Mouse (Mus musculus): ENCODE measurements around the gene Pgbd5. TPM values are rescaled to one million over a fixed set of nuclear protein-coding genes. Genes with fewer than 3 reads are reported as not detected.
A peak's percentile ranks its signal among the peaks of the same experiment; 100 is the strongest.

Pgbd5 gene
- polyA plus RNA-seq, 1 experiment from 2014 or later, result 3.3 TPM

- 80% methylated on average over 11 of the region's 11 CpGs for WGBS
- no peaks in the 10 kb centered on the region for H3K4me1 ChIP-seq
- H3K27ac ChIP-seq, result no peak overlapping the region
- no peaks in the 10 kb centered on the region for H3K27me3 ChIP-seq (replicated peaks)
- H3K4me3 ChIP-seq (replicated peaks), result no peak overlapping the region
- no peaks in the 10 kb centered on the region for H3K9me3 ChIP-seq
- peaks cover 30% of the 10 kb centered on the region for H3K36me3 ChIP-seq
- no peak overlapping the region for H3K4me2 ChIP-seq
- H3K9ac ChIP-seq, result no peak overlapping the region
- no peak for ATAC-seq (ENCODE audit: insufficient read depth, low FRiP score, low read depth)
These were observed 107.8 kb downstream of the Pgbd5 start for GRCm38 (mm10) chr8:124331706-124332105.

- Histone ChIP-seq H3K9ac (no peak overlapping the region), H3K4me1 (no peaks in the 10 kb centered on the region), H3K9me3 (no peaks in the 10 kb centered on the region), H3K4me2 (no peak overlapping the region), H3K27me3 (replicated peaks) (no peaks in the 10 kb centered on the region), H3K27ac (no peak overlapping the region), H3K4me3 (replicated peaks) (no peak overlapping the region), H3K36me3 (peaks cover 28% of the 10 kb centered on the region)
- ATAC-seq (ENCODE audit: insufficient read depth, low FRiP score, low read depth), result no peak
- 85% methylated on average over 3 of the region's 3 CpGs for WGBS
These were observed 108.4 kb downstream of the Pgbd5 start for GRCm38 (mm10) chr8:124331094-124331493.

DNA sequence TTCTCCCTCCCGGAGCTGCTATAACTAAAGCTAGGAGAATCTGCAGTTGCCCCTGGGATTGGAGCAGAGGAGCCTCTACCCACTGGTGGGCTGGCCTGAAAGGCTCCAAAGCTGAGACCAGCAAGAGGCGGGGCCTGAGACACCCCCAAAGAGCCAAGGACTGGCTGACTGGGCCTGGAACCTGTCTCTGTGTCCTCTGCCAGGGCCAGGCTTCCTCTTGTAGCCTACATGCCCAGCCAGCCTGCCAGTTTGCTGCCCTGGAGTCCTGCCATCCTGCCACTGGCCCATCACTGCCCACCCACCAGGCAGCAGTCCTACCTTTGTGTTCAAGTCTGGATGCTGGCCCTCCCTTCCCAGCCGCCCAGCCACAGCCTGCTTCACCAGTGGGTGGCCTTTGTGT is 109.0 kb downstream of the Pgbd5 start:
- ATAC-seq (ENCODE audit: insufficient read depth, low FRiP score, low read depth), result no peak

DNA sequence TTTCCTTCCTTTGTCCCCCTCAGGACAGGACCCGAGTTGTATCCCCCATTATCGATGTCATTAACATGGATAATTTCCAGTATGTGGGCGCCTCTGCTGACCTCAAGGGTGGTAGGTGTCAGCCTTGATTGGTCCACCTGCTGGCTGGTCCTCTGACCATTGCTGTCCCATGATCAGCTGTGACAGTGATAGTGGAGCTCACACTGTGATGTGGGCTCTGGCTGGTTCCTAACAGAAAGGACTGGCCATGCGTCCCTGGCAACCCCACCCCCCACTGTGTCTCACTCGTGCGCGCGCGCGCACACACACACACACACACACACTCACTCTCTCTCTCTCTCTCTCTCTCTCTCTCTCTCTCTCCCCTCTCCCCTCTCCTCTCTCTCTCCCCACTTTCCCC is 109.8 kb downstream of the Pgbd5 start:
- peaks cover 36% of the 10 kb centered on the region for H3K36me3 ChIP-seq
- H3K4me1 ChIP-seq, result no peaks in the 10 kb centered on the region
- H3K4me3 ChIP-seq (replicated peaks), result no peak overlapping the region
- H3K4me2 ChIP-seq, result no peak overlapping the region
- no peaks in the 10 kb centered on the region for H3K27me3 ChIP-seq (replicated peaks)
- no peaks in the 10 kb centered on the region for H3K9me3 ChIP-seq
- no peak for ATAC-seq (ENCODE audit: insufficient read depth, low FRiP score, low read depth)
- no peak overlapping the region for H3K9ac ChIP-seq
- no peak overlapping the region for H3K27ac ChIP-seq
- WGBS, result 85% methylated on average over 10 of the region's 10 CpGs

More for the DNA sequence above, 109.0 kb downstream of the Pgbd5 start:
- Histone ChIP-seq H3K4me1 (no peaks in the 10 kb centered on the region), H3K27ac (no peak overlapping the region), H3K9ac (no peak overlapping the region), H3K4me2 (no peak overlapping the region), H3K9me3 (no peaks in the 10 kb centered on the region), H3K27me3 (replicated peaks) (no peaks in the 10 kb centered on the region), H3K36me3 (peaks cover 35% of the 10 kb centered on the region), H3K4me3 (replicated peaks) (no peak overlapping the region)
- WGBS, result 84% methylated on average over 2 of the region's 3 CpGs

GRCm38 (mm10) chr8:124328259-124328658 is 111.2 kb downstream of the Pgbd5 start:
- no peak overlapping the region for H3K4me3 ChIP-seq (replicated peaks)
- no peak overlapping the region for H3K4me2 ChIP-seq
- no peaks in the 10 kb centered on the region for H3K4me1 ChIP-seq
- no peaks in the 10 kb centered on the region for H3K9me3 ChIP-seq
- no peak overlapping the region for H3K9ac ChIP-seq
- H3K27ac ChIP-seq, result no peak overlapping the region
- WGBS, result 72% methylated on average over 7 of the region's 7 CpGs
- peaks cover 43% of the 10 kb centered on the region for H3K36me3 ChIP-seq
- no peak for ATAC-seq (ENCODE audit: insufficient read depth, low FRiP score, low read depth)
- H3K27me3 ChIP-seq (replicated peaks), result no peaks in the 10 kb centered on the region

GRCm38 (mm10) chr8:124323356-124323755 is 116.1 kb downstream of the Pgbd5 start:
- Histone ChIP-seq H3K4me3 (replicated peaks) (no peak overlapping the region), H3K9ac (no peak overlapping the region), H3K36me3 (peaks cover 39% of the 10 kb centered on the region), H3K27ac (no peak overlapping the region), H3K27me3 (replicated peaks) (no peaks in the 10 kb centered on the region), H3K4me1 (0 out of 2 replicates have a peak, but pooled peaks cover 3% of the 10 kb centered on the region), H3K4me2 (no peak overlapping the region), H3K9me3 (no peaks in the 10 kb centered on the region)
- WGBS, result 81% methylated on average over 14 of the region's 14 CpGs
- 0 out of 2 replicates have a peak, but pooled peaks have one; percentile 21 for ATAC-seq (ENCODE audit: insufficient read depth, low FRiP score, low read depth)

- Histone ChIP-seq H3K9me3 (no peaks in the 10 kb centered on the region), H3K4me2 (no peak overlapping the region), H3K27ac (no peak overlapping the region), H3K36me3 (peaks cover 24% of the 10 kb centered on the region), H3K9ac (no peak overlapping the region), H3K27me3 (replicated peaks) (no peaks in the 10 kb centered on the region), H3K4me1 (peaks cover 14% of the 10 kb centered on the region; the same call in 1 of the 2 replicates), H3K4me3 (replicated peaks) (no peak overlapping the region)
- no peak for ATAC-seq (ENCODE audit: insufficient read depth, low FRiP score, low read depth)
- WGBS, result 51% methylated on average over 12 of the region's 12 CpGs
These were observed 118.1 kb downstream of the Pgbd5 start for GRCm38 (mm10) chr8:124321227-124321840.

DNA sequence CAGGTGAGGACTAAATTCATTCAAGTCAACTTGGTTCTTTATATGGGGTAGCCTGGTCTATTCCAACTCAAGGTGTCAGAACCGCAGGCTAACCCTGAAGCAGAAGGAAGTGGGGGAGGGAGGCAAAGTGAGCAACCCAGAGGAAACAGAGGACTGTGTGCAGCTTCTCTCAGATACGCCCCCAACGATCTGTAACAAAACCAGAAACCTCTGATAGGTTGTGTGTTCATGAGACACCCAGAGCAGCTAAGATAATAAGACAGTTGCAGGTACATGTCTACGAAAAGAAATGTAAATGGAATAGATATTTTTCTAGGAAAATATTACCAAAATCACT is 120.2 kb downstream of the Pgbd5 start:
- H3K9me3 ChIP-seq, result no peaks in the 10 kb centered on the region
- peaks cover 18% of the 10 kb centered on the region; the same call in 1 of the 2 replicates for H3K4me1 ChIP-seq
- no peak for ATAC-seq (ENCODE audit: insufficient read depth, low FRiP score, low read depth)
- 83% methylated on average over 4 of the region's 4 CpGs for WGBS
- no peak overlapping the region for H3K9ac ChIP-seq
- no peak overlapping the region for H3K27ac ChIP-seq
- no peak overlapping the region for H3K4me3 ChIP-seq (replicated peaks)
- H3K4me2 ChIP-seq, result no peak overlapping the region
- no peaks in the 10 kb centered on the region for H3K27me3 ChIP-seq (replicated peaks)
- peaks cover 10% of the 10 kb centered on the region for H3K36me3 ChIP-seq

Other genes with a start within 250 kb of the Pgbd5 start
- gene Galnt2, start 208.3 kb downstream of the Pgbd5 start, polyA plus RNA-seq (2015; fragmentation: Nextera tagmentation; extraction: Ambion mirVana), result 74.9 and 80.5 TPM in 2 replicates
- 31.4 and 37.0 TPM in 2 replicates for gene Cog2, start 81.1 kb upstream of the Pgbd5 start, polyA plus RNA-seq (2015; fragmentation: Nextera tagmentation; extraction: Ambion mirVana)
- 8.2 and 15.8 TPM in 2 replicates for gene Agt, start 130.0 kb upstream of the Pgbd5 start, polyA plus RNA-seq (2015; fragmentation: Nextera tagmentation; extraction: Ambion mirVana)
- 0.24 TPM in 2 replicates for gene Capn9, start 136.5 kb upstream of the Pgbd5 start, polyA plus RNA-seq (2015; fragmentation: Nextera tagmentation; extraction: Ambion mirVana)
- gene 2310022B05Rik, start 223.7 kb upstream of the Pgbd5 start, polyA plus RNA-seq (2015; fragmentation: Nextera tagmentation; extraction: Ambion mirVana), result 25.1 and 26.5 TPM in 2 replicates